Mouse (Mus musculus): Measurements from ENCODE around the gene Padi1. TPM values are rescaled to one million over a fixed set of nuclear protein-coding genes. Genes with fewer than 3 reads are reported as not detected.

Gene Padi1
- total RNA-seq, 2 experiments from 2014 or later = 0.05 TPM; not detected in 1

DNA sequence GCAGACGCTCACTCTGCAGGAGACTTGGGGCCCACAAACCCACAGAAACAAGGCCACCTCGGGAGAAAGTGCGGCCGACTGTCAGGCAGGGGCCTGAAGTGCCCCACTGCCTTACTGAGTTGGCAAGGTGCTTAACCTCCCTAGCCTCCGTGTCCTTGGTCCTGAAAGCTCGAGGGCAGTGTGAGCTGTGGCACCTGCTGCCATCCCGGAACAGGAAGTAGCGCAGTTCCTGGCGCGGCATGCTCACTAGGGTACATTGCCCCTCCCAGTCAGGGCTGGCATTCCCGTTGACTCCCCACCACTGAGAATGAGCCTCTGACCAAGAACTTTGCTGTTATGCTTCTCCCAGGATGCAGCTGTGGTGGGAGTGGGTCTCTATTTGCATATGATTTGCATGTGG is 19.6 kb downstream of the Padi1 start:
- peak; percentile 29; the same call in 1 of the 2 replicates for ATAC-seq (replicated peaks; ENCODE audit: poor library complexity)

DNA sequence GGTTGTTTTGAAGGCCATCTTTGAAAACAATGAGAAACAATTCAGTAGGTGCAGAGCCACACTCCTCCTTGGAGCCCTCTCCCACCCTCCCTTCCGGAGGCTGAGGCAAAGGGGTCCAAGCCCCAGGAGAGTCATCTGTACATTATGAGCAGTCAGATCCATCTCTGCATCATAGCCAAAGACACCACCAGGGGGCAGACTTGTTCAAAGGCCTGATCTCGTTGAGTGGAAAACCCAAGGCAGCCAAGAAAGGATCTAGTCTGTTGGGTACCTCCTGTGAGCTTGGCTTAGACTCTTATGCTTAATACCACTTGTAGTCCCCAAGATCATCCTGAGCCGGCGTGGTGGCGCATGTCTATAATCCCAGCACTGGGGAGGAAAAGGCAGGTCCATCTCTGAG is 23.6 kb downstream of the Padi1 start:
- ATAC-seq (replicated peaks; ENCODE audit: poor library complexity) = peak; percentile 59

DNA sequence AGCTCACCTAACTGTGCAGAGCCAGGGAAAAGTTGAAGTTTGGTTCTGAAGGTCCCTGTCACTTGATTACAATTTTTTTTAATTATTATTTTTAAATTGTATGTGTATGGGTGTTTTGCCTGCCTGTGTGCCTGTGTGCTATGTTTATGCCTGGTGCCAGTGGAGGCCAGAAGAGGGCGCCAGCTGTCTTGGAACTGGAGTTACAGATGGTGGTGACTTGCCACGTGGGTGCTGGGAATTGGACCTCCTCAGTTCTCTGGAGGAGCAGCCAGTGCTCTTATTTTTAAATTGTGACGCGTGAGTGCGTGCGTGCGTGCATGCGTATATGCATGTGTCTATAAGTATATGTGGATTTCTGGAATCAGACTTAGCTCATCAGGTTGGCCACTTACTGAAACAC is 28.2 kb downstream of the Padi1 start:
- no peak for ATAC-seq (replicated peaks; ENCODE audit: poor library complexity)

DNA sequence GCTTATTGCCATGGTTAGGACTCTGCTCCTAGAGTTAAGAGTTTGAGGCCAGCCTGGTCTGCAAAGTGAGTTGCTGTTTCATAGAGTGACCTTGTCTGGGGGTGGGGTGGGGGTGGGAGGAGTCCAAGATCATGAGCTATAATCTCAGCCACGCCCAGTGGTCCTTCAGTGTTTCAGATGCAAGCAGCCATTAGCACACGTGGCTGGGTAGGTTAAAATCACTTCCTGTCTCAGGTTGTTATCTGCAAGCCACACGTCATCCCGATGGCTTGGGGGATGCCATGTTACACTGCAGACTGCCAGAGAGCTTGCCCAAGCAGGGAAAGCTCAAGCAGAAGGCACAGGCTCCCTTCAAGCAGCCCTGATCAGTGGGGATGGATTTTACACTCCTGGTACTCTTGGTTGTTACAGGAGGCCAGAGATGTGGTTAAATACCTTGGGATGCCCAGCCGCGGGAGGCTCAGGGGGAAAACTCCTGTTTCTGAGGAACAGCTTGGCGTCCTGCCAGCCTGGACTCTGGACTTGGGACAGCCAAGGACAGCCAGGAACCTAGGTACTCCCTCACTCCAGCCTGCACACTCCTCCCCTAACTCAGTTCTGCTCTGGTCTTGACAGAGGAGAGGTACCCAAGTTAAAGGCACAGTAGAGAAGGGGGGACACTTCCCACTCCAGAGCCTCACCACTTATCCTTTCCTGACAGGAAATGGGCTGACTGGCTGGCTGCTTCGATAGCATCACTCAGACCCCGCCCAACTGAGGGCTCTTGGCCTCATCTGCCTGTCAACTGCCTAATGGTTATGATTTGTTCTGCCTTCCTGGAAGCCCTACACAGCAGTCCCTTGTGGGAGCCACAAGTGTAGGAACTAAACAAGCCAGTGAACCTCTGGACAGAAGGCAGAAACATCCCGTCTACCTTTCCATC is 29.3 kb downstream of the Padi1 start:
- peak; percentile 37 for ATAC-seq (replicated peaks; ENCODE audit: poor library complexity)

DNA sequence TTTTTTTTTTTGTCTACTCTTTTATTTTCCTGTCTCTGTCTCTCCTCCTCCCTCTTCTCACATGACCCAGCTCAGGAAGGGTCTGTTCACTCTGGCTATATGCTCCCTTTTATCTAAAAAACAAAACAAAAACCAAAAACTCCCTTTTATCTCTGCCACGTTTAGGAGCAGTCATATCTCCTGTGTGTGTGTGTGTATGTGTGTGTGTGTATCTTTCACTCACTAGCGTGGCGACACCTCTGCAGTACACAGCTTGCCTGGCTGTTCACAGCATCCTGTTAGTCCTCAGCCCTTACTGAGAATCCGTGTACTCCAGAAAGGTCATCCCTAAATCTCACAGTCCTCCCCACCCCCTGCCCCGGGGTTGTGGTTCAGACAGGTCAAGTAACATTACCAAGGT is 30.1 kb downstream of the Padi1 start:
- 0 out of 2 replicates have a peak, but pooled peaks have one; percentile 10 for ATAC-seq (replicated peaks; ENCODE audit: poor library complexity)

DNA sequence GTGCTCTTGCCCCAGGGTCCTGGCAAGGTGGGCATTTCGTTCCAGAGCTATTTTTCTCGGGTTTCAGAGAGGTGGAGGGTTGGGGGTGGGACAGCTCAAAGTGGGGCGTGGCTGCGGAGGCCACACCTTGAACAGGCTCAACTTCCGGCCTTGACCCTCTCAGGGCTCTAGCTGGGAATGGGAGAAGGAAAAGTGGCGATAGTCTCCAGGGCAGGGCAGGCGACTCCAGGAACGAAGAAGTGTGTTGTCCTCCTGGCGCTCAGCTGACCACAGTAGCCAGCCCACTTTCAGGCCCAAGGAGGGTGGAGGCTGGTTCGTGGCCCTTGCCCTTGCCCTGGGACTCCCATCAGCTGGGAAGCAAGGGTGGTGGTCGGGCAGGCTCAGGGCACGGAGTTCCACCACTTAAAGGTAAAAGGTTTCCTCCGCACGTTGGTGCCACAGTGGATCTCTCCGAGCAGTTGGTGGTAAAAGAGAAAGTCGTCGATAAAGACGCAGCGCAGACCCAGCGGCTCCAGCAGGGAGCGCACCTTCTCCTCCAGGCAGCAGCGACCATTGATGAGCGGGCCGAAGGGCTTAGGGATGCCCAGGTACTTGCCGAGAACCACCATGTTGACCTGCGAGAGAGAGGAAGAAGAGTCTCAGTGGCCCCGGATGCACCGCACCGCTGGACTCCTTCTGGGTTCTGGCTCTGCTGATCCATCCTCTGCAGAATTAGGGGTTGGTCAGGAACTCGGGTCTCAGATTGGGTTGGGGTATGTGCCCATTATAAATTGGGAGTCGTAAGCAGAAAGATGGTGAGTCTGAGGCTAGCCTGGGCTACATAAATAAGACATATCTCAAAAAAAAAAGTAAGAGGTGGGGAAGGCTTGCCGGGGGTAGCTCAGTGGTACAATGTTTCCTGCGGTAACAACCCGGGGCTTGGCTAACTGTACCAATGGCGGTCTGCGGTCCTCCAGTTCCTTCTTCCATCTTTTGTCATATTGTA is 31.0 kb downstream of the Padi1 start:
- ATAC-seq (replicated peaks; ENCODE audit: poor library complexity) = peak; percentile 46

DNA sequence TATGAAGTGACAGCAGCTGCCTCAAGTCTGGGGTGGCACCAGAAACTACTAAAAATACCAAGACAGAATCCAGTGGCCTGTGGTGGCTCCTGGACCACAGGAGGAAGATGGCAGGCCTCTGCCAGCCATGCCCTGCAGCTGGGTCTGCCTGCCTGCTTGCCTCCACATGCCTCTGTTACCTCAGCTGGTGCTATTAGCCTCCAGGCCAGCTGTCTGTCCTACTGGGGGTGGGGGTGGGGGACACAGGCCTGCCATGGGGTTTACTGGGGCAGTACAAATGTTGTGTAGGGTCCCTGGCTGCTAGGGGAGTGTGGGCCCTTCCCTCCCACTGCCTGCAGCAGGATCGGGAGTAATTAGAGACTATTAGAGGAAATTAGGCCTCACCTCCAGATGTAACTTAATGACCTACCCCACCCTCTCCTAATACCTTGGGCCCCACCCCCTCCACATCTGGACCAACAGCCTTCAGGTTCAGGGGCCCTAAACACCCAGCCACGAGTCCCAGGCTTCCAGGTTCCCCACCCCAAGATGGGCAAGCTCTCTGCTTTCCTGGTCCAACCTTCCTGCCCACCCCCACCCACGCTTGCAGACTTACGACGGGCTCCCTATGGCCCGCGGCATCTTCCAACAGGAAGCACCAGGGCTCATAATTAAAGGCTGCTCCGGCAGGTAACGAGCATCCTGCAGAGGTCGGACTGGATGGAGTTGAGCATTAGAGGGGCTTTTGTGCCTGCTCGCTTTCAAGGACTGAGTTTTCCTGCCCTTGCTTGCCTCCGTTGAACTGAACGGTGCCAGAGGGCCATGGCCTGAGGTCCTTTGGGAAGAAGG is 32.0 kb downstream of the Padi1 start:
- no peak for ATAC-seq (replicated peaks; ENCODE audit: poor library complexity)

DNA sequence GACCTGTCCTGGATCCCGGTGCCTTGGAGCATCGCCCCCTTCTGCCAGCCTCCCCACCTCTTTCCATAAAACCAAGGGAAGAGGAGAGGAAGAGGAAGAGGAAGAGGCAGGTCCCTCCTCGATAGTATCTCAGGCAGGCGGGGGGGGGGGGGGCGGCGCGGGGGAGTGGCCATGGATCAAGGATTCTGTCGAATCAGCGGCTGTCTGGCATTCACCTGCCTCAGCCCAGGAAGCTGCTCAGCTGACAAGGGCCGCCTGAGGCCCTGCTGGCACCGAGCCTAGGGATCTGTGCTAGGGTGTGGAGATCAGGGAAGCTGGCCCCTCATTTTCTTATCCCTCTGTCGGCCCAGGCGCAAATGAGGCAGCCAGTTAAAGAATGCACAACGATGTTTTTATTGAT is 33.0 kb downstream of the Padi1 start:
- no peak for ATAC-seq (replicated peaks; ENCODE audit: poor library complexity)

DNA sequence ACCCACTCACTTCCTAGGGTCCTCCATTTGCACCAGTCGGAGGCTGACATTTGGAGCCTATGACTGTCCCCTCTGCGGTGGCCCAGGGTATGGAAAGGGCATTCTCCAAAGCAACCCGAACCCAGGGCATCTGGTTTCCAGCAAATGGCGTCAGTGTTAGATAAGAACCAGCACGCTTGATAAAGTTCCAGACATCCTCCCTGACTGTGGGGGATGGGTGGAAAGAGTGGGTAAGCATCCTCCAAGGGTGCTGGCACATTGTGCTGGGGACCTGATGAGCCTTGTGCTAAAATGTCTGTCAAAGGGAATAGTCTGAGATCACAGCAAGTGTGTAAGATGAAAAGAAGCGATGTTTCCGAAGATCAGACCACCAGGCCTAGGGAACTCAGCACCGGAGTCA is 33.4 kb downstream of the Padi1 start:
- peak; percentile 10; the same call in 1 of the 2 replicates for ATAC-seq (replicated peaks; ENCODE audit: poor library complexity)

DNA sequence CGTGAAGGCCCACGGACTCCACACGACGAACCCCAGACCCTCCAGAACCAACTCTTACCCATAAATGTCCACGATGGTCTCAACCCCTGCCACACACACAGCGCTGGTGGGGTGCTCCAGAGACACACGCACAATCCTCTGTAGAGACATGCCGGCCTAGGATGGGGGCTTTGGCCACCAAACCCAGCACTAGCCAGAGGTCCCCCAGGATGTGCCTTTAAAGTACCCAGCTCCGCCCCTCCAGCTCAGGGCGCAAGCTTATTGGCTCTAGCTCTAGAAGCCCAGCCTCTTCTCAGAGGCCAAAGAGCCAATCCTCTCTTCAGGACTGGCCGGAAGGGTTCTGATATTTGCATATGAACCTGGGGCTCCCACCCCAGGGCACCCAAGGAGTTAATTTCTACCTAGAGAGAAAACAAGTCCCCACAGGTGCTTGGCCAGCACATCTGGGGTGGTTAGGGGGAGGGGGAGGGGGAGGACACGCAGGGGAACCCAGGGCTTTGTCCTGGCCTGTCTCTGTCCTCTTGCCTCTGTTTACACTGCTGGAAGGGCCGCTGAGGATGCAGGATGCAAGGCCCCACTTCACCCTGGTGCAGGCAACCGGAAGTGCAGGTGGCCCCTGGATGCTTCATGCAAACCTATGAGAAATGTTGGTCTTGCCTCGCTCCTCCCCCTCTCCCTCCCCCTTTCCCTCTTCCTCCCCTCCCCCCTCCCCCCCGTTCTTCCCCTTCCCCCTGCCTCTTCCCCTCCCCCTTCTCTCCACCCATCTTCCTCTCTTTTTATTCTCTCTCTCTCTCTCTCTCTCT is 34.9 kb downstream of the Padi1 start, which contains the start of gene Padi3:
Gene Padi3, minus strand, starts transcription at position 191 of the 803 bp plus-strand sequence.
- ATAC-seq (replicated peaks; ENCODE audit: poor library complexity) = 0 out of 2 replicates have a peak, but pooled peaks have one; percentile 20

DNA sequence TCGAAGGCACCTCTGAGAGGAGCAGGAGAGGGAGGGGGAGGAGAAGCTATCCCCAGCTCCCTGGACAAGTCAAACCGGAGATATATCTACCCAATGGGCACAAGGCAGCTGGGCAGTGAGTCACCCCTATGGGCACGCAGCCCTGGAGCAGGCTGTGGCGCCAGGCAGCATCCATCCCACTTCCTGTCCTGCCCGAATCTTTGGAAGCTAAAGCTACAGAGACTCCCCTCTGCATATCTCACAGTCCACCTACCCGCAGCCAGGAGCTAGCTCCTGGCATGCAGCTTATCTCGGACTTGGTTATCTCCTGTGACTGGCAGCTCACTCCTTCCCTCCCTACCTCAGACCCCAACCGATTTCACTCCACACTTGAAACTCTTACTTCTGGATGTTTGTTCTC is 36.5 kb downstream of the Padi1 start:
- peak; percentile 37 for ATAC-seq (replicated peaks; ENCODE audit: poor library complexity)

DNA sequence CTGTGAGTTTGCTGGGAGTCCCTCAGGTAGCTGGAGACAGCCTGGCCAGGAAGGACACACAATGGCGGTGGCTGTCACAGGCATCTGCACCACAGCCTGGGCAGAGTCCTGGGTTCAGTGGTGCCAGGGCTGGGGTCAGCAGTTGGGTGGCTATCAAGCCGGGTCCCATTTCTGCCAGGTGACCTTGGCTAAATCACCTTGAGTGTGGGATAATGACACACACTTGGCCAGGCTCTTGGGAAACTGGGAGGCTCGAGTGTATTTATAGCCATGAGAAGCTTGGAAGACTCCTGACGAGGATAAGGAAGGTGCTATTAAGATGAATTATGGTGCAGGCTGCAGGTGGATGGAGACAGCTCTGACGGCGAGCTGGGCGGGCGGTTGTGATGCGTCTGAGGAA is 41.0 kb downstream of the Padi1 start:
- no peak for ATAC-seq (replicated peaks; ENCODE audit: poor library complexity)

DNA sequence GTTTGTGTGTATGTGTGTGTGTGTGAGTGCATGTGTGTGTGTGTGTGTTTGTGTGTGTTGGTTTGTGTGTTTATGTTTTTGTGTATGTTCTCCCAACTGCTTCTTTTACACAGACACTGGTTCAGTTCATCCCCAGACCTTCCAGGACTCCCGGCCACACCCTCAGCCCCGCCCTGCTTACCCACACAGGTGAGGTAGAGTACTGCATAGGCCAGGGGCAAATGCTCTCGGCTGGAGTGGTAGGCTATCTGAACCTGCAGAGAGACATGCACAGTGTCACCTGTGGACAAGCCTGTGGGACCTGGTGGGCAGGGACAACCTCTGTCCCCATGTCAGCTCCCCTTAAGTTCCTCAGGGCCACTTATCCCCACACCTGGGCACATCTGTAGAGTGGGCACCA is 44.2 kb downstream of the Padi1 start:
- ATAC-seq (replicated peaks; ENCODE audit: poor library complexity) = no peak

DNA sequence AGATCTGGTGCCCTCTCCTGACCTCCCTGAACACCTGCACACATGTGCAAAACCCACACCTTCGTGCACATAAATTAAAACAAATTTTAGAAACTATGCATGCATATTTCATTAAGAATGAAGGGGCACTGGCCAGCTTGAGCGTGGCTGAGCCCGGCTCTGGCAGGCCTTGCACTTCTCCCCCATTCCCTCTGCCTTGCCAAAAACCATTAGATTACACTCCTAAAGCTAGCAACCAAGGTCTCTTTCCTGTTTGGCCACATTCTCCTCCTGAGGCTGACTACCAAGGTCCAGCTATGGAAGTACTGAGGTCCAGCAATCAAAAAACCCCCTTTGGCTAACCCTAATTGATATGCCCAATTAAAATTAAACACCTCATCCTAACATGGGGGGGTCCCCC is 48.8 kb downstream of the Padi1 start:
- no peak for ATAC-seq (replicated peaks; ENCODE audit: poor library complexity)

DNA sequence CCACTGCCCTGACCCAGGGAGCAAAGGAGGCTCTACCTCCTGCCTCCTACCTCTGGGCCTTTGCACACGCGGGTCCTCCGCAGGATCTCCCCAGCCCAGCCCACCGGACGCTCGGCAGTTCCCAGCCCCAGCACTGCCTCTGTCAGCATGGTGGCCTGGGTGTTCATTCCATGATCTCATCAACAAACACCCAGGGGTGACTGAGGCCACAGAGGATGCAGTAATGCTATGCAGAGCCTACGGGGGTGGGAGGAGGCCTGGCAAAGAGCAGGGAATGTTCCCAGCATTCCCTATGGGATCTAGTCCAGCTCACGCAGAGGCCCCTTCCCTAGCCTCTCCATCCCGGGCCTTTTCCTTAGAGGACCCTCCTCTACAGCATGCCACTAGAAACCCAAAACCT is 50.9 kb downstream of the Padi1 start:
- ATAC-seq (replicated peaks; ENCODE audit: poor library complexity) = no peak

DNA sequence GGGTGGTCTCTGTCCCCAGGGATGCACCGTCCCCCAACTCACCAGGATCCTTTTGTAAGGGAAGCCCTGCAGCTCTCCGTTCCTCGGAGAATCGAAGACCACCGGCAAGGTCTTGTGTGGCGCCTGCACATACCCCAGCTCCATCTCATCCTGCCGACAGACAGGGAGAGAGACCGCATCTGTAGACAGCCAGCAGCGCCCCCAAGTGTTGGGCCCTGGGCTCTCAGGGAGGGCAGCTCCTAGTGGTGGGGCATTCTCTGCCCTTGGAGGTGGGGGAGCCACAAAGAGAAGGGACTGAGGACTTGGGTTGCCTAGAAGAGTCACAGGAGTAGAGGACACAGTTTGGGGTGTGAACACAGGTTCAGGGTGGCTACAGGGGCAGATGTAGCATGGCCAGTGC is 51.8 kb downstream of the Padi1 start:
- peak; percentile 41; the same call in 1 of the 2 replicates for ATAC-seq (replicated peaks; ENCODE audit: poor library complexity)

DNA sequence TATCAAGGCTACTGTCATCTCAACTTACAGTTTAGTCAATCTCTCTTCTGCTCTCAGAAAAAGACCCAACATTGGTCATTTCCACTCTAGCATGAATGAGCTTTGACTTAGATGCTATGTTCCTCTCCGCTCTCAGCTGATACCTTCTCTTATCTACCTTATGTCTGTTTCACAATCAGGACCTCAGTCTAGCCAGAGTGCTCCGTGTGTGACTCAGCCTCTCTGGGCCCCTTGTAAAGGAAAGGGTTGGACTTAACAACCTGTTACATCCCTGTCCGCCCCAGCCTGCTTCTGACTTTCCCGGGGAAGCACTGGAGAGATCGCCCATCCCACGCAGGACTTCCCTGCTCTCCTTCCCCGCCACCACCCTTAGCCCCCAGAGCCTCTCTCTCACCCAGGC is 53.0 kb downstream of the Padi1 start:
- no peak for ATAC-seq (replicated peaks; ENCODE audit: poor library complexity)

DNA sequence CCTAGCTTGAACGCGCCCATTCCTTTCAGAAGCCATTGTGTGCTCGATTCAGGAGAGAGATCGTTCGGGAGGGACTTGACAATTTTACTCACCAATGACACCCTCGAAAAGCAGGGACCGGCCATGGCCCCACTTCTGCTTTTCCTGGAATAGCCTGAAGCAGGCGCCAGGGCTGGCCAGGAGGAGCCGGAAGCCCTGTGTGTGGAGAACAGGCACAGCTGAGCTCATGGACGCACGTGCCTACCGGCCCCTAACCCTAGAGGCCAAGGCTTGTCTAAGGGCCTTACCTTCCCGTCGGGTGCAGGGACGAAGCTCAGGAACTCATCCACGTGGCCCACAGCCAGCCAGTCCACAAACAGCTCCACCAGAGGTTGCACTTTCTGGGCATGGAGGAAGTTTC is 54.5 kb downstream of the Padi1 start:
- no peak for ATAC-seq (replicated peaks; ENCODE audit: poor library complexity)

DNA sequence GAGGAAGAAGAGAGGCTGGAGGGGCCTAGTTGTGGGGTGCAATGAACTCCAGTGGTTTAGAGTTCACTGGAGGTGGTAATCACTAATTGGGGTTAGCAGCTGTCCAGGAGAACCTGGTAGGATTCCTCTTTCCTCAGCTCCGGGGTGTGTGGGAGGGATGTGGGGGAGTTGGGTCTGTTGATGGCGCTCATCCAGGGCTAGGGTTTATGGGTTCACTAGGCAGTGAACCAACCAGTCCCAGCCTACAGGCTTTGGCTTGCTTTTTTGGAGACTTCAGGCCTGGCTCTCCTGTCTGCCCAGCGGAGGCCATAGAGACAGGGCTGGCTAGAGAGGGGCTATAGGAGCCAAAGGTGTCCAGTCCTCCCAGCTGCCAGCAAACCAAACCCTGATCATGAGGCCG is 55.6 kb downstream of the Padi1 start:
- no peak for ATAC-seq (replicated peaks; ENCODE audit: poor library complexity)

DNA sequence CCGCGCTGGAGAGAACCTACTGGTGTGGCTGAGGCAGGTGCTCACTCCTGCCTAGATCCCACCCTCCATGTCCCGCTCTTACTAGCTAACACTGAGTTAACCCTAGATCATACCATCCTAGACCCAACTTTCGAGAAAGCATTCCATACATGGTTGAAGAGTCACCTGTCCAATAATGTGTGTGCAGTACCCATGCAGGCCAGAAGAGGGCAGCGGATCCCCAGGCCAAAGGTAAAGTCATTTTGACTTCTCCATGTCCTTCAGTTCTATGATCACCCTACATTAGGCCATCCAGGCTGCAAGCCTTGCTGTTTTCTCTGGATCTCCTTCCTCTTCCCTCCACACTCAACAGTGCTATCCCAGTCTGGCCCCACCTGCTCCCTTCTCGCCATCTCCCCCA is 56.6 kb downstream of the Padi1 start:
- ATAC-seq (replicated peaks; ENCODE audit: poor library complexity) = peak; percentile 58
